Mouse (Mus musculus) E14TG2a.4 (cell line): Measurements from ENCODE around the gene Fam135a.

Experiments used
- CTCF ChIP-seq: conservative IDR thresholded peaks from 2 replicates; pipeline ENCODE4 v1.5.1; 2014; ENCODE audit warnings: low read length
- POU5F1 ChIP-seq: IDR thresholded peaks from 2 replicates; pipeline ENCODE4 v1.6.1; 2014; ENCODE audit warnings: low read length, borderline replicate concordance

- TF ChIP-seq CTCF (no peak), POU5F1 (no peak)
These were observed 10.0 kb downstream of the Fam135a start for GRCm38 (mm10) chr1:24090094-24090493.
